Mouse (Mus musculus) adrenal gland, postnatal 36 days (tissue): Measurements from ENCODE around the gene Cldnd2. TPM values are rescaled to one million over a fixed set of nuclear protein-coding genes. Genes with fewer than 3 reads are reported as not detected.
"Not testable (repeated sequence)": the region's sequence is repeated elsewhere in the genome, so short reads cannot be mapped to it uniquely, and the experiment has no call there.

Source experiments
- DNase-seq, 2 experiments: peaks; one replicate each; pipeline ENCODE4 v3.0.0; 2021; ENCODE audit warnings: mixed read lengths in 1 of 2
- long read RNA-seq, 2 experiments: library from polyadenylated mRNA; stranded (forward); transcript quantifications; one replicate each; pipeline ENCODE4 v2.0.0; 2021; ENCODE audit warnings: borderline sequencing depth in 2 of 2
- total RNA-seq, 2 experiments: library from RNA; stranded (reverse); gene quantifications; 2 replicates each; pipeline ENCODE4 v1.2.3; 2021

The Cldnd2 gene
- total RNA-seq = not detected
- long read RNA-seq, experiment 1 = 0 reads
- long read RNA-seq, experiment 2 = 0 reads

GRCm38 (mm10) chr7:43440482-43440881 lies at the start of gene Cldnd2:
Gene Cldnd2 (plus strand): TSS chr7:43440782.
- DNase-seq = no peak

- DNase-seq = no peak
These were observed 48.0 kb upstream of the Cldnd2 start for GRCm38 (mm10) chr7:43392349-43393121.

GRCm38 (mm10) chr7:43399501-43399900 lies 41.1 kb upstream of the Cldnd2 start:
- no peak for DNase-seq

GRCm38 (mm10) chr7:43402718-43403117 lies 37.9 kb upstream of the Cldnd2 start:
- DNase-seq = no peak

GRCm38 (mm10) chr7:43407573-43407972 lies 33.0 kb upstream of the Cldnd2 start:
- no peak for DNase-seq

- no peak for DNase-seq
These were observed 32.4 kb upstream of the Cldnd2 start, which contains the start of gene Siglecg for GRCm38 (mm10) chr7:43408131-43408553. Gene Siglecg (plus strand): TSS chr7:43408204.

- DNase-seq = no peak
These were observed 31.5 kb upstream of the Cldnd2 start for GRCm38 (mm10) chr7:43409084-43409483.

- not testable (repeated sequence) for DNase-seq
These were observed 28.9 kb upstream of the Cldnd2 start for GRCm38 (mm10) chr7:43411724-43412123.

GRCm38 (mm10) chr7:43417298-43417697 lies 23.3 kb upstream of the Cldnd2 start:
- DNase-seq = no peak

- peak; percentile 89 to 92 for DNase-seq
These were observed 17.5 kb upstream of the Cldnd2 start for GRCm38 (mm10) chr7:43422995-43423617.

GRCm38 (mm10) chr7:43423991-43424625 lies 16.5 kb upstream of the Cldnd2 start:
- DNase-seq = no peak

- DNase-seq = no peak
These were observed 13.2 kb upstream of the Cldnd2 start, which contains the start of gene Lim2 for GRCm38 (mm10) chr7:43427406-43427805. Gene Lim2 (plus strand): TSS chr7:43427670.

GRCm38 (mm10) chr7:43429500-43429899 lies 11.1 kb upstream of the Cldnd2 start:
- no peak for DNase-seq

- DNase-seq = no peak
These were observed 7.7 kb upstream of the Cldnd2 start for GRCm38 (mm10) chr7:43432891-43433290.

GRCm38 (mm10) chr7:43434676-43435075 lies 5.9 kb upstream of the Cldnd2 start:
- no peak for DNase-seq

GRCm38 (mm10) chr7:43436341-43437255 lies 4.0 kb upstream of the Cldnd2 start, which contains the start of gene Nkg7:
Gene Nkg7 (plus strand): TSS chr7:43437073.
- no peak for DNase-seq

GRCm38 (mm10) chr7:43438611-43439010 lies 2.0 kb upstream of the Cldnd2 start:
- DNase-seq = no peak

GRCm38 (mm10) chr7:43441071-43441470 lies 489 bp downstream of the Cldnd2 start:
- no peak for DNase-seq

- no peak for DNase-seq
These were observed 2.1 kb downstream of the Cldnd2 start for GRCm38 (mm10) chr7:43442684-43443083.

GRCm38 (mm10) chr7:43443126-43443916 lies 2.7 kb downstream of the Cldnd2 start:
- DNase-seq = peak; percentile 87 to 91

GRCm38 (mm10) chr7:43443917-43444293 lies 3.3 kb downstream of the Cldnd2 start, which contains the start of the genes Etfb and Gm45233:
Gene Etfb (plus strand): TSS chr7:43444083.
Gene Gm45233 (plus strand): TSS chr7:43444128.
- peak; percentile 96 for DNase-seq
